Mouse (Mus musculus) ES-E14 (cell line): Measurements from ENCODE around the gene Syt2.

Experiments used
- HCFC1 ChIP-seq: IDR thresholded peaks from 2 replicates; pipeline ENCODE4 v1.6.1; 2012; ENCODE audit warnings: low read length, inconsistent platforms, borderline replicate concordance; ENCODE audit not compliant: insufficient read depth
- ZC3H11A ChIP-seq: IDR thresholded peaks from 2 replicates; pipeline ENCODE4 v1.6.1; 2012; ENCODE audit warnings: low read depth, mild to moderate bottlenecking, inconsistent platforms, low read length, borderline replicate concordance
- ZNF384 ChIP-seq: IDR thresholded peaks from 2 replicates; pipeline ENCODE4 v1.6.1; 2012; ENCODE audit warnings: low read depth, low read length, inconsistent platforms

- TF ChIP-seq HCFC1 (no peak), ZC3H11A (no peak), ZNF384 (no peak)
These were observed 34.1 kb downstream of the Syt2 start for GRCm38 (mm10) chr1:134680617-134681016.
